Mouse (Mus musculus) liver, adult 2 months (tissue): Measurements from ENCODE around the gene Rasa2.
"Not testable (repeated sequence)": the region's sequence is repeated elsewhere in the genome, so short reads cannot be mapped to it uniquely, and the experiment has no call there.

Experiments
- CTCF ChIP-seq: fragments of 200-500 bp; IDR thresholded peaks from 2 replicates; pipeline ENCODE4 v1.5.1; 2011; ENCODE audit warnings: low read depth, low read length, control low read depth
- POLR2A ChIP-seq: fragments of 200-500 bp; IDR thresholded peaks from 2 replicates; pipeline ENCODE4 v1.6.1; 2011; ENCODE audit warnings: low read length, control low read depth; ENCODE audit not compliant: insufficient read depth; ENCODE audit errors: extremely low read depth

DNA sequence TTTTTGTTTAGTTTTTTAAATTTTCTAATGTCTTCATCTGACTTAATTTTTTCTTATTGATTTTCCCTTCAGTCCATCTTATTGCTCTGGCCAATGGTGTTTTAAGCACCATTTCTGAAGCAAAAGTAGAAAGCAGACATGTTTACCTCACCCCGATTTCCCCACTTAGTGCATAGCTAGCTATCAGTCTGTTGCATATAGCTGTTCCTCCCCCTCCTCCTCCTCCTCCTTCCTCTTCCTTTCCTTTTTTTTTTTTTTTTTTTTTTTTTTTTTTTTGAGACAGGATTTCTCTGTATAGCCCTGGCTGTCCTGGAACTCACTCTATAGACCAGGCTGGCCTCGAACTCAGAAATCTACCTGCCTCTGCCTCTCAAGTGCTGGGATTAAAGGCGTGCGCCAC is 95.3 kb downstream of the Rasa2 start:
- not testable (repeated sequence) for TF ChIP-seq CTCF, POLR2A
